Mouse (Mus musculus): ENCODE data around the gene Tnpo3. TPM values are rescaled to one million over a fixed set of nuclear protein-coding genes. Genes with fewer than 3 reads are reported as not detected.

The Tnpo3 gene
- total RNA-seq (2023): 112 TPM

GRCm38 (mm10) chr6:29609111-29610019 is at the start of gene Tnpo3:
TSS of gene Tnpo3 (minus strand) at chr6:29609887.

GRCm38 (mm10) chr6:29526281-29527251 is 83.1 kb downstream of the Tnpo3 start, which contains the start of gene Irf5:
TSS of gene Irf5 (plus strand) at chr6:29526625.

GRCm38 (mm10) chr6:29507447-29508309 is 102.0 kb downstream of the Tnpo3 start, which contains the start of gene Kcp:
TSS of gene Kcp (minus strand) at chr6:29507952.

Other genes with a start within 250 kb of the Tnpo3 start
- gene Opn1sw, start 221.4 kb downstream of the Tnpo3 start, total RNA-seq (2023): not detected
- gene Ccdc136, start 213.6 kb downstream of the Tnpo3 start, total RNA-seq (2023): 0.65 TPM
- gene Flnc, start 176.6 kb downstream of the Tnpo3 start, total RNA-seq (2023): 0.41 TPM
- 163 TPM for gene Atp6v1f, start 142.2 kb downstream of the Tnpo3 start, total RNA-seq (2023)
- gene Atp6v1fnb, start 138.4 kb downstream of the Tnpo3 start, total RNA-seq (2023): 5.6 TPM
- gene Kcp, start 101.9 kb downstream of the Tnpo3 start, total RNA-seq (2023): not detected
- gene Irf5, start 83.3 kb downstream of the Tnpo3 start, total RNA-seq (2023): 10.6 TPM
- 0.59 TPM for gene Tspan33, start 84.3 kb upstream of the Tnpo3 start, total RNA-seq (2023)
- 1.8 TPM for gene Smo, start 125.6 kb upstream of the Tnpo3 start, total RNA-seq (2023)
- gene Ahcyl2, start 158.1 kb upstream of the Tnpo3 start, total RNA-seq (2023): 81.4 TPM